Mouse (Mus musculus): ENCODE data around the gene Rnf26. TPM values are rescaled to one million over a fixed set of nuclear protein-coding genes. Genes with fewer than 3 reads are reported as not detected.

The Rnf26 gene
- polyA plus RNA-seq (2015; fragmentation: Nextera tagmentation; extraction: Ambion mirVana), result 25.6 and 26.0 TPM in 2 replicates

DNA sequence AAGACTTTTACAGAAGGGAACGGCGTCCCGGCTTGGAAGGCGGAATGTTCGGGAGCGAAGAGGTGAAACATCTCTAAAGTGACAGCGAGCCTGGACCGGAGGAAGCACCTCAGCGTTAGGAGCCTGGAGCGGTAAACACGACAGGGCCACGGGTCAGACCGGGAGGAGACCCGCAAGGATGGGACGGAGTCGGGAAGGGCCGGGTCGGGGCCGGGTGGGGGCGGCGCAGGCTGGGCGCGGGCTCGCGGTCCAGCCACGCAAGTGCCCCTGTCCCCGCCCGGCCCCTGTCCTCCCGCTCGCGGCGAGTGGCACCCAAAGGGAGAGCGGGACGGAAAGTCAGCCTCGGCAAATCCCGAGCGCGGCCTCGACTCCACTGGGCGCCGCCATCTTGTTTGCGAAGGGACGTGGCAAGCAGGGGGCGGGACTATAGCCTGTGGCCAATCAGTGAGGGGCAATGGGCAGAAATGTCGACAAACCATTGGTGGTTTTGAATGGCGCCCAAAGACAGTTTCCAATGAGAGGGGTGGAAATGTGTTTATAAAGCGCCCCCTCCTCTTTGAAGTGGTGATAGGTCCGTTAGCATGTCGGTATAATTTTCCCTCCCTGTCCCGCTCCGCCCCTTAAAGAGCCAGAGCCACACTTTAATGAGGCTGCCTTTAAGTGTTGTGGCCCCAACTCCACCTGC is at the start of gene Rnf26, which contains the start of gene Gm49380:
Gene Rnf26, minus strand, starts transcription at position 413 of the 685 bp plus-strand sequence.
Gene Gm49380, minus strand, starts transcription at position 396 of the 685 bp plus-strand sequence.
- ATAC-seq, result peak; percentile 94
- Histone ChIP-seq H3K9me3 (replicated peaks; ENCODE audit: control insufficient read depth, low read length, poor library complexity, severe bottlenecking) (no peaks in the 10 kb centered on the region), H3K27ac (ENCODE audit: low read length) (peak within 1 kb of the TSS; percentile 38; the same call in 1 of the 2 replicates), H3K27me3 (ENCODE audit: control insufficient read depth, insufficient read depth, low read depth, low read length) (no peaks in the 10 kb centered on the region), H3K4me1 (ENCODE audit: control insufficient read depth, insufficient read depth, low read length) (peaks cover 25% of the 10 kb centered on the region), H3K36me3 (ENCODE audit: control insufficient read depth, insufficient read depth, low read length) (no peaks in the 10 kb centered on the region), H3K9ac (ENCODE audit: low read depth, low read length) (peak within 1 kb of the TSS; percentile 73), H3K4me3 (ENCODE audit: low read depth, low read length) (peak within 1 kb of the TSS; percentile 76), H3K4me2 (ENCODE audit: low read length) (peak within 1 kb of the TSS; percentile 58)
- WGBS, result 1% methylated on average over 42 of the region's 51 CpGs

DNA sequence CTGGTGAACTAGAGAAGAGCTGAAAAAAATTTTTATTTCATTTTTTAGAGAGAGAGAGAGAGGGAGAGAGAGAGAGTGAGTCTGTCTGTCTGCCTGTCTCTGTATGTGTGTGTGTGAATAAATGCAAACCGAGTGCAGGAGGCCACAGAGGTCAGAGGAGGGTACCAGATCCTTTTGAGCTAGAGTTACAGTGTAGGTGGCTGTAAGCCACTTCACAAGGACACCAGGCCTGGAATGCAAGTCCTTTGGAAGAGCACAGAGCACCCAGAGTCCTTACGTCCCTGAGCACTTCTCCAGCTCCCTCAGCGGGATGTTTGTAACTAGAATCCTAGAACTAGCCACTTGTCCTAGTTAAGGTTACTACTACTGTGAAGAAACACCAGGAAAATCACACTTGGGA is 46.6 kb upstream of the Rnf26 start:
- Histone ChIP-seq H3K36me3 (ENCODE audit: control insufficient read depth, insufficient read depth, low read length) (peaks cover 30% of the 10 kb centered on the region), H3K4me1 (ENCODE audit: control insufficient read depth, insufficient read depth, low read length) (no peaks in the 10 kb centered on the region), H3K4me3 (ENCODE audit: low read depth, low read length) (no peak overlapping the region), H3K9me3 (replicated peaks; ENCODE audit: control insufficient read depth, low read length, poor library complexity, severe bottlenecking) (no peaks in the 10 kb centered on the region), H3K27ac (ENCODE audit: low read length) (no peak overlapping the region), H3K4me2 (ENCODE audit: low read length) (no peak overlapping the region), H3K9ac (ENCODE audit: low read depth, low read length) (no peak overlapping the region), H3K27me3 (ENCODE audit: control insufficient read depth, insufficient read depth, low read depth, low read length) (no peaks in the 10 kb centered on the region)
- no peak for ATAC-seq
- 86% methylated on average over 3 of the region's 3 CpGs for WGBS

GRCm38 (mm10) chr9:44147290-44147689 is 34.0 kb upstream of the Rnf26 start:
- Histone ChIP-seq H3K27ac (ENCODE audit: low read length) (no peak overlapping the region), H3K4me2 (ENCODE audit: low read length) (no peak overlapping the region), H3K36me3 (ENCODE audit: control insufficient read depth, insufficient read depth, low read length) (peaks cover 16% of the 10 kb centered on the region), H3K9me3 (replicated peaks; ENCODE audit: control insufficient read depth, low read length, poor library complexity, severe bottlenecking) (no peaks in the 10 kb centered on the region), H3K9ac (ENCODE audit: low read depth, low read length) (no peak overlapping the region), H3K4me1 (ENCODE audit: control insufficient read depth, insufficient read depth, low read length) (no peaks in the 10 kb centered on the region), H3K27me3 (ENCODE audit: control insufficient read depth, insufficient read depth, low read depth, low read length) (no peaks in the 10 kb centered on the region), H3K4me3 (ENCODE audit: low read depth, low read length) (no peak overlapping the region)
- WGBS, result 50% methylated on average over 3 of the region's 3 CpGs
- ATAC-seq, result no peak

DNA sequence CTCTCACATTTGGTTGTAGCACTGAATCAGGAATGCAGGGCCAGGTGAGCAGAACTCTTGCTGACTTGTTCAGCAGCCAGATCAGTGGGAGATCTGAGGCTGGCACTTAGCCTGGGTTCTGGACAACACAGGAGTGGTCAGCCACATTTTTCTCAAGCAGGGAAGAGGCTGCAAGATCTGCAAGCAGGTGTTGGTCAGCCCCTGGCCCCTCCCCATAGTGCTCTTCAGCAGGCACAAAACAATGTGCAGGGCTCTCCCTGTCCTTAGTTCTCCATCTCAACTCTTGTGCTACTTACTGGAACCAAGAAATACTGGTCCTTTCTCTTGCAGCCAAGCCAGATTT is 31.4 kb upstream of the Rnf26 start:
- no peak overlapping the region for H3K4me2 ChIP-seq (ENCODE audit: low read length)
- no peak overlapping the region for H3K9ac ChIP-seq (ENCODE audit: low read depth, low read length)
- ATAC-seq, result no peak
- H3K27me3 ChIP-seq (ENCODE audit: control insufficient read depth, insufficient read depth, low read depth, low read length), result no peaks in the 10 kb centered on the region
- no peak overlapping the region for H3K27ac ChIP-seq (ENCODE audit: low read length)
- no peaks in the 10 kb centered on the region for H3K4me1 ChIP-seq (ENCODE audit: control insufficient read depth, insufficient read depth, low read length)
- H3K36me3 ChIP-seq (ENCODE audit: control insufficient read depth, insufficient read depth, low read length), result peaks cover 7% of the 10 kb centered on the region; the same call in 1 of the 2 replicates
- no peak overlapping the region for H3K4me3 ChIP-seq (ENCODE audit: low read depth, low read length)
- no peaks in the 10 kb centered on the region for H3K9me3 ChIP-seq (replicated peaks; ENCODE audit: control insufficient read depth, low read length, poor library complexity, severe bottlenecking)

- WGBS, result 25% methylated on average over 7 of the region's 8 CpGs
- ATAC-seq, result no peak
- H3K36me3 ChIP-seq (ENCODE audit: control insufficient read depth, insufficient read depth, low read length), result peaks cover 5% of the 10 kb centered on the region; the same call in 1 of the 2 replicates
These were observed 30.9 kb upstream of the Rnf26 start for GRCm38 (mm10) chr9:44144023-44144717.

DNA sequence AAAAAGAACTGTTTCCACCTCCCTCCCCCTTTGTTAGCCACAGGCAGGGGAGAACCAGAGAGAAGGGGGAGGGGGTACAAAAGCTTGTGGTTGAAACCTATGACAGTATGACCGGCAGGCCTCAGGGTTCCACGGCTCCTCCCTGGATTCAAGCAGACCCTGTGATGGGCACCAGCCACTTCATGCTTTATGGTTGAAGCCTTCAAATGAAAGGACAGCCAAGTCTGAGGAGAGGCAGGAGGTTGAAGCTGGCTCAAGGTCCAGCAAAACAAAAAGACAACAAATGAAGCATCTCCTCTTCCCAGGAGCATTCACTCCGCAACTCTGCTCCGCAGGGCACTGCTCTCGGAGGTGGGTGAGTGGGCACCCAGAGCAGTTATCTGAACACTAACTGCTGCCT is 30.1 kb upstream of the Rnf26 start:
- no peak overlapping the region for H3K4me3 ChIP-seq (ENCODE audit: low read depth, low read length)
- H3K27me3 ChIP-seq (ENCODE audit: control insufficient read depth, insufficient read depth, low read depth, low read length), result no peaks in the 10 kb centered on the region
- H3K4me1 ChIP-seq (ENCODE audit: control insufficient read depth, insufficient read depth, low read length), result no peaks in the 10 kb centered on the region
- no peak overlapping the region for H3K9ac ChIP-seq (ENCODE audit: low read depth, low read length)
- no peak for ATAC-seq
- 0 out of 2 replicates have a peak, but pooled peaks cover 4% of the 10 kb centered on the region for H3K36me3 ChIP-seq (ENCODE audit: control insufficient read depth, insufficient read depth, low read length)
- H3K4me2 ChIP-seq (ENCODE audit: low read length), result no peak overlapping the region
- H3K9me3 ChIP-seq (replicated peaks; ENCODE audit: control insufficient read depth, low read length, poor library complexity, severe bottlenecking), result no peaks in the 10 kb centered on the region
- WGBS, result 69% methylated on average over 5 of the region's 5 CpGs
- no peak overlapping the region for H3K27ac ChIP-seq (ENCODE audit: low read length)

More at GRCm38 (mm10) chr9:44144023-44144717, 30.9 kb upstream of the Rnf26 start:
- H3K9ac ChIP-seq (ENCODE audit: low read depth, low read length), result no peak overlapping the region
- H3K9me3 ChIP-seq (replicated peaks; ENCODE audit: control insufficient read depth, low read length, poor library complexity, severe bottlenecking), result no peaks in the 10 kb centered on the region
- no peaks in the 10 kb centered on the region for H3K4me1 ChIP-seq (ENCODE audit: control insufficient read depth, insufficient read depth, low read length)
- no peaks in the 10 kb centered on the region for H3K27me3 ChIP-seq (ENCODE audit: control insufficient read depth, insufficient read depth, low read depth, low read length)
- H3K4me2 ChIP-seq (ENCODE audit: low read length), result no peak overlapping the region
- H3K27ac ChIP-seq (ENCODE audit: low read length), result no peak overlapping the region
- H3K4me3 ChIP-seq (ENCODE audit: low read depth, low read length), result no peak overlapping the region

- no peak for ATAC-seq
- H3K4me2 ChIP-seq (ENCODE audit: low read length), result no peak overlapping the region
- no peak overlapping the region for H3K27ac ChIP-seq (ENCODE audit: low read length)
- no peak overlapping the region for H3K4me3 ChIP-seq (ENCODE audit: low read depth, low read length)
- H3K36me3 ChIP-seq (ENCODE audit: control insufficient read depth, insufficient read depth, low read length), result 0 out of 2 replicates have a peak, but pooled peaks cover 4% of the 10 kb centered on the region
- no peaks in the 10 kb centered on the region for H3K4me1 ChIP-seq (ENCODE audit: control insufficient read depth, insufficient read depth, low read length)
- 60% methylated on average over 5 of the region's 5 CpGs for WGBS
- no peak overlapping the region for H3K9ac ChIP-seq (ENCODE audit: low read depth, low read length)
- H3K9me3 ChIP-seq (replicated peaks; ENCODE audit: control insufficient read depth, low read length, poor library complexity, severe bottlenecking), result no peaks in the 10 kb centered on the region
- H3K27me3 ChIP-seq (ENCODE audit: control insufficient read depth, insufficient read depth, low read depth, low read length), result no peaks in the 10 kb centered on the region
These were observed 28.6 kb upstream of the Rnf26 start for GRCm38 (mm10) chr9:44141951-44142350.

GRCm38 (mm10) chr9:44137846-44138245 is 24.5 kb upstream of the Rnf26 start:
- H3K9ac ChIP-seq (ENCODE audit: low read depth, low read length), result no peak overlapping the region
- H3K27me3 ChIP-seq (ENCODE audit: control insufficient read depth, insufficient read depth, low read depth, low read length), result peaks cover 24% of the 10 kb centered on the region
- no peak for ATAC-seq
- 77% methylated on average over 4 of the region's 4 CpGs for WGBS
- no peaks in the 10 kb centered on the region for H3K36me3 ChIP-seq (ENCODE audit: control insufficient read depth, insufficient read depth, low read length)
- peaks cover 15% of the 10 kb centered on the region for H3K4me1 ChIP-seq (ENCODE audit: control insufficient read depth, insufficient read depth, low read length)
- no peak overlapping the region for H3K4me3 ChIP-seq (ENCODE audit: low read depth, low read length)
- no peak overlapping the region for H3K4me2 ChIP-seq (ENCODE audit: low read length)
- H3K27ac ChIP-seq (ENCODE audit: low read length), result no peak overlapping the region
- H3K9me3 ChIP-seq (replicated peaks; ENCODE audit: control insufficient read depth, low read length, poor library complexity, severe bottlenecking), result no peaks in the 10 kb centered on the region

GRCm38 (mm10) chr9:44135731-44136411 is 22.6 kb upstream of the Rnf26 start:
- Histone ChIP-seq H3K4me2 (ENCODE audit: low read length) (no peak overlapping the region), H3K9ac (ENCODE audit: low read depth, low read length) (no peak overlapping the region), H3K27me3 (ENCODE audit: control insufficient read depth, insufficient read depth, low read depth, low read length) (peaks cover 35% of the 10 kb centered on the region), H3K4me3 (ENCODE audit: low read depth, low read length) (no peak overlapping the region), H3K9me3 (replicated peaks; ENCODE audit: control insufficient read depth, low read length, poor library complexity, severe bottlenecking) (no peaks in the 10 kb centered on the region), H3K27ac (ENCODE audit: low read length) (no peak overlapping the region), H3K36me3 (ENCODE audit: control insufficient read depth, insufficient read depth, low read length) (no peaks in the 10 kb centered on the region), H3K4me1 (ENCODE audit: control insufficient read depth, insufficient read depth, low read length) (peaks cover 15% of the 10 kb centered on the region)
- ATAC-seq, result no peak
- 59% methylated on average over 7 of the region's 7 CpGs for WGBS
